Mouse (Mus musculus) granulocyte monocyte progenitor cell, adult 5-6 weeks (primary cell): ENCODE measurements around the gene Rbp7. TPM values are rescaled to one million over a fixed set of nuclear protein-coding genes. Genes with fewer than 3 reads are reported as not detected.
A peak's percentile ranks its signal among the peaks of the same experiment; 100 is the strongest.
"Not testable (repeated sequence)": the region's sequence is repeated elsewhere in the genome, so short reads cannot be mapped to it uniquely, and the experiment has no call there.

Experiments used
- ATAC-seq: replicated peaks from 2 replicates; pipeline ENCODE4 v1.8.0; 2016; ENCODE audit warnings: mild to moderate bottlenecking, moderate TSS enrichment, inconsistent platforms; ENCODE audit not compliant: poor library complexity, severe bottlenecking
- total RNA-seq, 2 experiments: library from RNA; stranded (forward) in 1 of 2; stranded (reverse) in 1 of 2; fragments of 200-712, 200-1000 nt in 1 of 2; fragments of >200 nt in 1 of 2; fragmentation: Nextera tagmentation in 1 of 2; gene quantifications; 2 replicates each; pipeline ENCODE4 v1.2.3; 2014 to 2017

Rbp7 gene
- total RNA-seq, 2 experiments from 2014 or later: not detected

DNA sequence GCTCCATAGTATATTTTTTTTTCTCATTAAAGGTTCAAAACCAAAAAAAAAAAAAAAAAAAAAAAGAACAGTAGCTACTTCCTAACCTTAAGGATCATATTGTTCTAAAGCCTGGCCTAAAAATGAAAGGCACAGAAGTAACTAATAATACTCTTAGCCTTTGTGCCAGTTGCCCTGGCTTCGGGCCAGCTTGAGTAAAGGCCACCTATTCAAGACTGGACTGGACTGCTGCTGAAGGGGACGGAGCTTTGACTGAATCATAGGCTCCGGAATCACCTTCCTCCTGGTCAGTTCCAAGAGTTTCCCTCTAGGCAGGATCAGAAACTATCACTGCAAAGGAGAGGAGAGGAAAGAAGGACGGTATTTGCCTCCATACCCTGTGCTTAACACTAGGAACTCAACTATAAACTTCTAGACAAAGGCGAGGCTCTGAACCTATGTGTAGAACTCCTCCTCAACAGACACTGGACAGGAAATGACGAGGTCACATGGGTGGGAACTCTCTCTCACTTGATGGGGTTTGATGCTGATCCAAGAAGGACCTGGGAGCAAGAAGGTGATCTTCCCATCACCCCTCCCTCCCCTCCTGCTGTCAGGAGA lies 3.2 kb upstream of the Rbp7 start:
- ATAC-seq: no peak

DNA sequence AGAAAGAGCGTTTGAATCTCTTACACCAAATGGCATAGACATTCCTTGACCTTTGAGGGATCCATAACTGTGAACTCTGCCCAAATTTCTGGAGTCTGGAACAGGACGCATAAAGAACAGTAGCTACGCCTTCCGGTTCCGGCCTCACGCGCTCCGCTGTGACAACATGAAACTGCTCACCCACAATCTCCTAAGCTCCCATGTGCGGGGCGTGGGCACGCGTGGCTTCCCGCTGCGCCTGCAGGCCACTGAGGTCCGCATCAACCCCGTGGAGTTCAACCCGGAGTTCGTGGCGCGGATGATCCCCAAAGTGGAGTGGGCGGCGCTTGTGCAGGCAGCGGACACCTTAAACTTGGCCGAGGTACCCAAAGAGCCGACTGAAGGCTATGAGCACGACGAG lies 2.4 kb upstream of the Rbp7 start:
- ATAC-seq: peak; percentile 62

DNA sequence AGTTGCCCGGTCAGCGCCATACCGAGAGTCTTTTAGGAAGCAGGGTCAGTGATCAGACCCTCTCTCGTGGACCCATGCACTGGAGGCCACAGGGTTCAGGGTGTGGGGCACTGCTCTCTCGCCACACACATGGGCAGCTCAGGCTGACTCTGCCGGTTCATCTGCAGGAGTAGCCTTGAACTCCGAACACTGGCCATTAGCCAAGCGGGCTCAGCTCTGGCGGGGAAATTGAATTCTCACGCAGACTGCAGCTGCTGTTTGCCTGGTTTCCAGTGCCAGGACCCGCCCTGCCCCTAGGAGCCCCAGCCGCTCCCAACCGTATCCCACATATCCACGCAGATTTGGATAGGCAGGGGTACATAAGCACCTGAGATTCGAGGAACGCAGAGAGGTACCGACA lies 515 bp downstream of the Rbp7 start:
- ATAC-seq: no peak

DNA sequence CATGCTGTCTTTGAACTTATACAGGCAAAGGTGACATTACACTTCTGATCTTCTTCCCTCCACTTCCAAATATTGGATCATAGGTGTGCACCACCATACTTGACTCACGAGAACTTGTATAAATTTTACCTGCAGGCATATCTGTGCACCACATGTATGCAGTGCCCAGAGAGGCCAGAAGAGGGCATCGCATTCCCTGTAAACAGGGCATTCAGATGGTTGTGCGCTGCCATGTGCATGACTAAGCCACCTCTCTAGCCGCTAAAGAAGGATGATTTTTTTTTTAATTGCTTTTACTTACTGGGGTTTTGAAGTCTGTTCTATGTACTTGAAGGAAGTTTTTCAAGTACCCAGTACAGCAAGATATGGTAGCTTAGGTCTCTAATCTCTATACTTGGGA lies 1.1 kb downstream of the Rbp7 start:
- peak; percentile 71 for ATAC-seq

DNA sequence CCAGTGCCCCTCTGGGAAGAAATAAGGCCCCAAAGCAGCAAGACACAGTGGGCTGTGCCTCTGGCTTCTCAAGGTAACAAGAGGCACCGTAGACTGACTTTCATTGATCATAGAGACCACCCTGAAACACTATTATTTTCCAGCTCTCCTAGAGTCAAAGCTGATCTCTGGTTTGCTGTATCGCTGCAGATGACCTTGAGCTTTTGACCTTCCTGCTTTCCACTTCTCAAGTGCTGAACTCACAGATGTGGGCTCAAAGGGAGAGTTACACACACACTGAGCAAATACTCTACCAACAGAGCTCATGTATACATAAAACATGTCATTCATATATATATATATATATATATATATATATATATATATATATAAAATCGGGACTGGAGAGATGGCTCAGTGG lies 4.1 kb downstream of the Rbp7 start:
- no peak for ATAC-seq

DNA sequence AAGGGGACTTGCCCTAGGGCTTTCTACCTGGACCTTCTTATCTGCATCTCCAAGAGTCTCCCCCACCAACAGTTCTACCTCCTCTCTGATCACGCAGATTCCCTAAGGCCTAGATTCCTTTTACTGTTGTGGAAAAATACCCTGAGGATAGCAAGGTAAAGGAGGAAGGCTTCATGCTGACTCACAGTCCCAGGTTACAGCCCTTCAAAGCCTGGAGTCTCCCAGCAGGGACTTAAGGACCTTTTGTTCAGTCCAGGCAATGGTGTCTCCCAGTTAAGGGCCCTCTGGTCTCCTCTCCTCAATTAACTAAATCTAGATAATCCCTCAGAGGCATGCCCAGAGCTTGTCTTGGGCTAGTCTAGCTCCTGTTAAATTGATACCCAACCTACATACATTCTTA lies 8.5 kb downstream of the Rbp7 start:
- ATAC-seq: no peak

DNA sequence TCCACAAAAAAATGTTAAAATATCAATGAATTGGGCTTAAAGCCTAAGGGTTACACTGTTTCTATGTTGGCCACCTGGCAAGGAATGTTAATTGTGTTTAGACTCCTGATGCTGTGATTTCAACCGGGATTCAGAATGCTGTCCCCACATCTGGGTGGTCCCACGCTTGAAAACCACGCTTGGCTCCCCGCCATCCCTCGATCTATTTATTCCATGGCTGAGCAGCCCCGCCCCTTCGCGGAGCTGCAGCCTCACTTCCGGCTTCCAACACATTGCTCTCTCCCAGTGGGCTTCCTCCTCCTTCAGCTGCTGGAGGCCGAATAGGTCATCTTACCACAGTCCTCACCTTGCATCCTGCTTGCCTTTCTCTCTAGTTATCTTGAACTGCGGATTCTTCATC lies 8.9 kb downstream of the Rbp7 start:
- peak; percentile 57 for ATAC-seq

DNA sequence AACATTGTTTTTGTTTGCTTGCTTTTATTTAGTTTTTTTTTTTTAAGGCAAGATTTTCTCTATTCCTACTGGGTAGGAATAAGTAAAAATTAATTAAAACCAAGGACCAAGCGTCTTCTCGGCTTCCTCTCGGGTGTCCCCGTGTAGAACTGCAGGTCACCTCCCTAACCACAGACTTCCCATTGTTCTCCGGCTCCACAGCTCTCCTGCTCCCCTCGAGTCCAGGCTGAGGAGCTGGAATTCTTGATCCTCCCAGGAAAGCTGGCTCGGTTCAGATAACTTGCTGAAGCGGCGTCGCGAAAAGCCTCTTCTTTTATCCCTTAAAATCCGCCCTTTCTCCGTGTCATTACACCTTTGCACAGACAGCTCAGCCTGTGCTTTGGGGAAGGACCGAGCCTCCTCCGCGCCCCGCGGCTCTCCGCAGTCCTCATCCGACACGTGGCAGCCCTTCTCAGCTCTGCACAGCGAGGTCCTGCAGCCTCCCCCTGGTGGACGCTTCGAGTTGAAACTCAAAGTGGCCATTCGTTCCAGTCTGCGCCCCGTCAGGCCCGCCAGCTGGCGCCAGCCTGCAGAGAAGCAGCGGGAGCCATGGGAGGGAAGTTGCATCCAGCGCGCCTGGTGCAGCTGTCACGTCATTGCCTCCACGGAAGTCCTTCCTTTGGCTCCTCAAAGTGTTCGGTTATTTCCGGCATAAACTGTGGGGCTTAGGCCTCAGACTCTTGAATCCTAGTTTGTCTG lies 9.6 kb downstream of the Rbp7 start:
- peak; percentile 98 for ATAC-seq

DNA sequence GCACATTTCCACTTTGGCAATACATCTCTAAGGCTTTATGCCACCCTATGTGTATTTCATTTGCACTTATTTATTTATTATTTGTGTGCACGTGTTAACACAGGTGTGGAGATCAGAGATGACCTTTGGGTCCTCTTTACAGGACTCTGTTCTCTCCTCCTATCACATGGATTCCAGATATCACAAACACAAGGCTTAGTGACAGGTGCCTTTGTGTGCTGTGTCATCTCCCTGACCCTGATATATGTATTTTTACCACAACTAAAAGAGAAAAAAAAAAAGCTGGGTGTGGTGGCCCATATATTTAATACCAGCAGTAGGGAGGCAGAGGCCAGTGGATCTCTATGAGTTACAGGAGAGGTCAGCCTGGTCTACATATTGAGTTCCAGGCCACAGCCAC lies 10.3 kb downstream of the Rbp7 start:
- no peak for ATAC-seq

DNA sequence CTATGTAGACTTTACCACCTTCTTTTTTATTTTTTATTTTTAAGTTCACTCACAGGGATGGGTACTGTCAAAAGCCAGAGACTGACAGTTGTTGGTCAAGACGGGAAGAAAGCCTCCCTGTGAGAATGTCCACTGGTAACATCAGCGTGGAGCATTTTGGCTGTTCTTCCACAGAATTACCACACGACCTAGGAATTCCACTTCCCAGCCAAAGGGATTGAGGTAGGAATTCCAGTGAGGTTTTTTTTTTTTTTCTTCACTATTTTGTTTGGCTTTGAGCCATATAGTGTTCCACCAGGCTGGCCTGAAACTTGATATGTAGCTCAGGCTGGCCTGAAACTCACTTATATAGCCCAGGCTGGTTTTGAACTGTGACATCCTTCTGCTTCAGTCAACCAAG lies 12.3 kb downstream of the Rbp7 start:
- no peak for ATAC-seq

DNA sequence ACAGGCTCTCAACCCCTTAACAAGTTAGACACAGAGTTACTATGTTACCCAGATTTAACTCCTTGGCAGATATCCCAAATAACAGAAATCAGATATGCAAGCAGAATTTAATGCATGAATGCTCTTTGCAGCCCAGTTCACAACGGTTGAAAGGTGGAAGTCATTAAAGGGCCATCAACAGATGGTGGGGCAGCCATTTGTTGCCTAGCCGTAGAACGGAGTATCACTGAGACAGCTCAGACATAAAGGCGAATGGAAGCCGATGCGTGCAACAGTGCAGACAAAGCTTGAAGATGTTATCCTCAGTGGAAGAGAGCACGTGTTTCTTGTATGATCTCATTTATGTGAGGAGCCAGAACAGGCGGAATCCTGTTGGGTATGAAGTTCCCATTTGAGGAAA lies 14.2 kb downstream of the Rbp7 start:
- ATAC-seq: no peak

DNA sequence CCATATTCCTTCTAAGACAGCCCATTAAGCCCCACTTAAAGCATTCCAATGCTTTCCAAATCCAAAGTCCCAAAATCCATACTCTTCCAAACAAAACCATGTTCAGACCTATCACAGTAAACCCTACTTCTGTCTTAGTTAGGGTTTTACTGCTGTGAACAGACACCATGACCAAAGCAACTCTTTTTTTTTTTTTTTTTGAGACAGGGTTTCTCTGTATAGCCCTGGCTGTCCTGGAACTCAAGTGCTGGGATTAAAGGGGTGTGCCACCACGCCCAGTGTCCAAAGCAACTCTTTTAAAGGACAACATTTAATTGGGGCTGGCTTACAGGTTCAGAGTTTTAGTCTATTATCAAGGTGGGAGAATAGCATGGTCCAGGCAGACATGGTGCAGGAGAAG lies 22.9 kb downstream of the Rbp7 start:
- not testable (repeated sequence) for ATAC-seq

DNA sequence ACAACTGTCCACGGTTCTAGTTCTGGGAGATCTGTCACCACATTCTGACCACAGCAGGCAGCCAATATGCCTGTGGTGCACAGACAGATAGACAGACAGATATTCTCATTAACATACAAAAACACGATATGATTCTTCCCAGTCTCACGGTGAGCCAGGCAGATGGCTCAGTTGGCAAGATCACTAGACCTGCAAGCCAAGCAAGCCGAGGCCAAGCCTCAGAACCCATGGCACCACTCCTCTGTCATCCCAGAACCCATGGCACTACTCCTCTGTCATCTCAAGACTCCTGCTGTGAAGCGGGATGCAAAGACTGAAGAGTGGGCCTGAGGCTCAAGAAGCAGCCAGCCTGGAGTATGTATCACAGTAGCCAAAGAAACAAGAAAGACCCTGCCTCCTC lies 25.2 kb downstream of the Rbp7 start:
- ATAC-seq: no peak

DNA sequence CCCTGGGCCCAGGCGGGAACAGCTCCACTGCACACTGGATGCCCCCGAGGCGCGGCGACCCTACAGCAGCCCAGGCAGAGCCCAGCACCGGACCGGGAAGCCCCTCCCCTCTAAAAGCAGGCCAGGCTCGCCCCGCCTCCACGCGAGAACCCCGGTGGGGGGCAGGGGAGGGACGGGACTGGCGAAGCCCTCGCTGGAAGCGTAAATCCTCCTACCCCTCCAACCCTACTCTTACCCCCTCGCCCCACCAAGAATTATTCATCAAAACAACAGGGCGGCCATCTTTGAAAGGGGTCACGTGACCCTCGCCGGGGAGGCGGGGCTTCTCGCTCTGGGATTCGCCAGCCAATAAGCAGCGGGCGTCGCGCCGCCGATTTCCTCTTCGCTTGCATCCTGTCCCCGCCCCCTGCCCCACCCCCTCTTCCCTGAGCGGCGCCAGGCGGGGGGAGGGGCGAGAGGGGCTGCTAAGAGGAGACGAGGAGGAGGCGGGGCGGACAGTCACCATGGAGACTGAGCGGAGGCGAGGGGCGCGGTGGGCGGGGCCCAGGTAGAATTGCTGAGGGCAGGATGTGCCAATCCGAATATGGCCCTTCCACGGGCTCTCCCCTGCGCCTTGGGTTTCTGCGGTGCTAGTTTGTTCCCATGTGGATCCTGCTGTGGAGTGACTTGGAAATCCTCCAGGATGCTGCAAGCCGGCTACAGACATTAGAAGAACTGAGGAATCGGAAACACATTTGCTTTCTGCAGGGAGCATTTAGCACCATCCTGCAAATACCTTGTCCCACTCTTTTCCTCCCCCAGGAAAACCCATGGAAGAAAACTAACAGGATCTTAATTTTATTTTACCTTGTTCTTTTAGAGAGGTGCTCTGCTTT lies 28.2 kb downstream of the Rbp7 start, which contains the start of gene Ube4b:
TSS of gene Ube4b (minus strand) at position 425 of the 875 bp plus-strand sequence.
- peak; percentile 90 for ATAC-seq

DNA sequence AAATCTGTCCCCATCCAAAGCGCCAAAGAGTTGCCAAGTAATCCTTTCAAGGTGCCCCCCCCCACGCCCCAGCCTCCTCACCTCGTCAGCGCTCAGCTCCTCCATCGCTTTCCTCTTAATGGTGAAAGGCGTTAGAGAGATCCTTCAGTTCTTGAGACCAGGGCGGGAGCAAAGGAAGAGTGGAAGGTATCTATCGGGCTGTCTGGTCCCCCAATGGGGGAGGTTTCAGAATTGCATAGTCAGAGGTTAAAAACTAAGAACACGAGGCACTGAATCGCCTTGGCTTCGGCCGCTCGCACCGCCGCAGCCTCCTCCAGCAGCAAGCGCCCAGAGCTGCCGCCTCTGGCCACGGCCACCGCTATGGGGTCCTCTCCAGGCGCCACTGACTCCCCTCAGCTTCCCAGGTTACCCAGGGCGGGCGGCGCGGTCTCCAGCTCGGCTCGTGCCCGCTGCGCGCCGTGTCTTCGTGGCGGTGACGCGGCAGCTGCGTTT lies 28.9 kb downstream of the Rbp7 start:
- ATAC-seq: peak; percentile 6

DNA sequence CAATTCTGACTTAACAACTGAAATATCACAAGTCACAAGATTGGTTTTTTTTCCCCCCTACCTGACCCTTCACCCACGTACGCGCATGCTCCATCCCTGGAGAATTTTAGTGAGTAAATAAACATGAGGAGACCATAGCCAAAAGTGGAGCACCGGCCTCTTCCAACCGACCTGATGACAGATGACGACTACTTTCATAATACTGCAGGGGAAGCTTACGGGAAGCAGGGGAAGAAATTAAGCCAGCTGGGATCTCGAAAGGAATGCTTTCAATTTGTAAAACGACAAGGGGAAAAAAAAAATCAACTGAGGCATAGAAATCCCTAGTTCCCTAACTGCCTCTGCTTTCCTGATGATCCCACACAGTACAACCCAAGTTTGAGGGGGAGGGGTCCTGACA lies 30.0 kb downstream of the Rbp7 start:
- ATAC-seq: no peak

DNA sequence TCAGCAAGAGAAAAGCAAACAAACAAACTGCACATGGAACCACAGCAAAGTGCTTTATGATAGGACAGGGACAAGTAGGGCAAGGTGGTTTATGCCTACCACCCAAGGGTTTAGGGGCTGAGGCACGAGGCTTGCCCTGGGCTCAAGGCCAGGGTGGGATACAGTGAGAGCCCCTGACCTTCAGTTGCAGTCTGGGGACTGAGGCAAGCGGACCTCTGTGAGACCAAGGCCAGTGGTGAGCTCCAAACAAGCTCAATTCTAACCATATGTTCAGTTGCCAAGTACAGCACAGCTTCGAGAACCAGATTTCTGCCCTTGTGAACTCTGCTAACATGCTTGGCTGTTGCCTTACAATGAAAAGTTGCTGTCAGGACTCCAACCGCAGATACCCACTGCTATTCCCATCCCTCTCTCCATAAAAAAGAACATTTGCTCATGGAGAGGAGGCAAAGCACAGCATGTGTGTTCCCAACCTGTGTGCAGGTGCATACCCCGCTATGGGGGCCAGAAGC lies 36.9 kb downstream of the Rbp7 start:
- ATAC-seq: no peak

DNA sequence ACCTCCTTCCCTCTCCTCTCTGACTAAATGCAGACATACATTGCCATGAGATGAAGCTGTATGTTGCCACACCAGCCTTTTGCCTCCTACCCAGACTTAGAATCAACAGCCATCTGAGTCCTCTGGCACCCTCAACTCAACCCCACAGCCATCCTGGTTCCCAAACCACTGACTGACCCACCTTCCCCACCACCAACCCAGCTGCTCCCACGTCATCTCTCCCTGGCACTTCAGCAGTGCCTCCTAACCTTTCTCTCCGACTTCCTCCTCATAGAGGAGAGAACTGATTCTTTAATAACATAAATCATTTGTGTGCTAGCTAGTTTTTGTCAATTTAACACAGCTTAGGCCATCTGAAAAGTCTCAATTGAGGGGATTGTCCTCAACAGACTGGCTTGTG lies 37.8 kb downstream of the Rbp7 start:
- no peak for ATAC-seq

DNA sequence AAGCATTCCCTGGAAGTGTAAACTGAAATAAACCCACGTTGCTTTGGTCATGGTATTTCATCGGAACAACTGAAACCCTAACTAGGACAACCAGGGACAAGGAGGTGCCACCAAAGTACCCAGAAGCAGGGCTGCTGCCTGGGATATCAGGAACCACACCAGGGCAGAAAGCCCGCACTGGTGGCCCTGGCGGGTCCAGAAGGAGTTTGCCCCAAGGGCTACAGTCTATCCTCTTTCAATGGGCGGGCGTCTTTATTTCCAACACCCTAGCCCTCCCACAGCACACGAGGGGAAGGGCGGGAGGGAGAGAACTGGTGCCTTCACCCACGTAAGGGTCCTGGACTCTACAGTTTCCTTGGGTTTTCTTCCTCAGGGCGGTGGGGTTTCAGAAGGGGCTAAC lies 38.4 kb downstream of the Rbp7 start:
- no peak for ATAC-seq

DNA sequence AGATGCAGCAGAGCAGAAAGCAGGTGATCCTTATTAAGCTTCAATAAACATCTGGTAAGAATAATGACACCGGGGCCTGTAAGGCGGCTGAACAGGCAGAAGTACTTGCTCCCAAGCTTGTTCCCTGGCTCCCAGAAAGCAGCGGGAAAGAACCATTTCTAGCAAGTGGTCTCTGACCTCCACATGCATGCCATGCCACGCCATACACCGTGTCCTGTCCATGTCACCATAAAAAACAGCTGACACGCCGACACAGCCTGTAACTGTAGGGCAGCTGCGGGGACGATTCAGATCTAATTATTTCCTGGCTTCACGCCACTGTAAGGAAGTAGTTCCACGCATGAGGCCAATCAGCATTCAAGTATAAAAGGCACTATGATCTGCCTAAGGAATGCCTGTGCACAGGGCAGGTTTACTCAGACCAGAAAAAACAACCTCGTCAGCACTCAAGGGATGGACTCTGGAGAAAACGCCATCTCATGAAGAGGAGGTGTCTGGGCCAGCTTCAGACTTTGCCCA lies 39.1 kb downstream of the Rbp7 start:
- peak; percentile 46; the same call in 1 of the 2 replicates for ATAC-seq

DNA sequence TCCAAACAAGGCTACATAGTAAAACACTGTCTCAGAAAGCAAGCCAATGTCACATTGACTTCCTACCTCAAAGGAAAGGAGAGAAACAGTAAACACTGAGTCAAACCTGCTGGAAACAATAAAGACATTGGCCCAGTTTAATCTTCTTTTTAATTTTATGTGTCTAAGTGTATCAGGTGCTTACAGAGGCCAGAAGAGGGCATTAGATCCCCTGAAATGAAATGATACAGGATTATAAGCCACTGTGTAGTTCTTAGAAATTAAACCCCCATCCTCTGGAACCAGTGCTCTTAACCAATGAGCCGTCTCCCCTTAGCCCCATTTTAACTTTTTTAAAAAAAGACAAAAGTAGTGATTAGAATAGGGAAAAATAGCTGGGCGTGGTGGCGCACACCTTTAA lies 40.5 kb downstream of the Rbp7 start:
- ATAC-seq: no peak
